Mouse (Mus musculus): ENCODE results near the gene Gm21972. TPM values are rescaled to one million over a fixed set of nuclear protein-coding genes. Genes with fewer than 3 reads are reported as not detected.

The Gm21972 gene
- total RNA-seq, 2 experiments from 2014 or later: 1.5 to 3.2 TPM

Other genes starting within 250 kb of the Gm21972 start
- 4.8 and 7.7 TPM in 2 replicates for gene Itm2c, start 239.4 kb upstream of the Gm21972 start, total RNA-seq (2015; ENCODE audit: low replicate concordance)
- gene Itm2c, start 239.4 kb upstream of the Gm21972 start, total RNA-seq (2017; ENCODE audit: low replicate concordance): 11.0 and 15.6 TPM in 2 replicates
- gene 4933407L21Rik, start 205.2 kb upstream of the Gm21972 start, total RNA-seq (2015; ENCODE audit: low replicate concordance): not detected in 2 replicates
- gene 4933407L21Rik, start 205.2 kb upstream of the Gm21972 start, total RNA-seq (2017; ENCODE audit: low replicate concordance): not detected in 2 replicates
- gene Gpr55, start 172.6 kb upstream of the Gm21972 start, total RNA-seq (2015; ENCODE audit: low replicate concordance): not detected in 2 replicates
- gene Gpr55, start 172.6 kb upstream of the Gm21972 start, total RNA-seq (2017; ENCODE audit: low replicate concordance): 0.34 TPM in 1 of 2 replicates, not detected in the other
- gene Spata3, start 116.8 kb upstream of the Gm21972 start, total RNA-seq (2015; ENCODE audit: low replicate concordance): not detected in 2 replicates
- not detected in 2 replicates for gene Spata3, start 116.8 kb upstream of the Gm21972 start, total RNA-seq (2017; ENCODE audit: low replicate concordance)
- gene 2810459M11Rik, start 87.8 kb upstream of the Gm21972 start, total RNA-seq (2015; ENCODE audit: low replicate concordance): not detected in 2 replicates
- not detected in 2 replicates for gene 2810459M11Rik, start 87.8 kb upstream of the Gm21972 start, total RNA-seq (2017; ENCODE audit: low replicate concordance)
- 35.3 and 52.3 TPM in 2 replicates for gene Psmd1, start 69.2 kb upstream of the Gm21972 start, total RNA-seq (2015; ENCODE audit: low replicate concordance)
- 67.7 and 69.2 TPM in 2 replicates for gene Psmd1, start 69.2 kb upstream of the Gm21972 start, total RNA-seq (2017; ENCODE audit: low replicate concordance)
- gene Htr2b, start 21.7 kb upstream of the Gm21972 start, total RNA-seq (2015; ENCODE audit: low replicate concordance): not detected in 2 replicates
- 0.42 TPM in 1 of 2 replicates, not detected in the other for gene Htr2b, start 21.7 kb upstream of the Gm21972 start, total RNA-seq (2017; ENCODE audit: low replicate concordance)
- gene Armc9, start 21.1 kb downstream of the Gm21972 start, total RNA-seq (2015; ENCODE audit: low replicate concordance): 2.5 and 7.7 TPM in 2 replicates
- gene Armc9, start 21.1 kb downstream of the Gm21972 start, total RNA-seq (2017; ENCODE audit: low replicate concordance): 3.0 and 7.4 TPM in 2 replicates
- gene B3gnt7, start 169.2 kb downstream of the Gm21972 start, total RNA-seq (2015; ENCODE audit: low replicate concordance): 1.3 TPM in 1 of 2 replicates, not detected in the other
- not detected in 2 replicates for gene B3gnt7, start 169.2 kb downstream of the Gm21972 start, total RNA-seq (2017; ENCODE audit: low replicate concordance)
- gene Ncl, start 225.8 kb downstream of the Gm21972 start, total RNA-seq (2015; ENCODE audit: low replicate concordance): 120 and 123 TPM in 2 replicates
- gene Ncl, start 225.8 kb downstream of the Gm21972 start, total RNA-seq (2017; ENCODE audit: low replicate concordance): 80.3 and 144 TPM in 2 replicates

All from erythroblast, adult 5-6 weeks (primary cell).